Mouse (Mus musculus) neural tube, embryonic 13.5 days (tissue): Measurements from ENCODE around the gene Mmp10. TPM values are rescaled to one million over a fixed set of nuclear protein-coding genes. Genes with fewer than 3 reads are reported as not detected.

Experiments used
- ATAC-seq: fragments of 200-750 bp; cut with Nextera tagmentation; 2 replicates; pipeline ENCODE4 v1.8.0; 2017; ENCODE audit warnings: low read depth, mild to moderate bottlenecking, moderate TSS enrichment, moderate library complexity
- H3K27ac ChIP-seq: fragments of 300-500 bp; sonication (generic); replicated peaks from 2 replicates; pipeline ENCODE4 v1.5.1; 2015; ENCODE audit warnings: moderate library complexity, mild to moderate bottlenecking, inconsistent platforms
- H3K27me3 ChIP-seq: fragments of 300-500 bp; sonication (generic); 2 replicates; pipeline ENCODE4 v1.6.1; 2015; ENCODE audit warnings: mild to moderate bottlenecking, inconsistent platforms
- H3K36me3 ChIP-seq: fragments of 300-500 bp; sonication (generic); 2 replicates; pipeline ENCODE4 v1.6.1; 2015; ENCODE audit warnings: mild to moderate bottlenecking, inconsistent platforms
- H3K4me1 ChIP-seq: fragments of 300-500 bp; sonication (generic); replicated peaks from 2 replicates; pipeline ENCODE4 v1.6.1; 2015; ENCODE audit warnings: inconsistent platforms
- H3K4me2 ChIP-seq: fragments of 300-500 bp; sonication (generic); 2 replicates; pipeline ENCODE4 v1.6.1; 2015; ENCODE audit warnings: inconsistent platforms, mild to moderate bottlenecking, moderate library complexity
- H3K4me3 ChIP-seq: fragments of 300-500 bp; sonication (generic); 2 replicates; pipeline ENCODE4 v1.5.1; 2015; ENCODE audit warnings: mild to moderate bottlenecking, inconsistent platforms
- H3K9ac ChIP-seq: fragments of 300-500 bp; sonication (generic); 2 replicates; pipeline ENCODE4 v1.6.1; 2015; ENCODE audit warnings: moderate library complexity, mild to moderate bottlenecking, inconsistent platforms
- H3K9me3 ChIP-seq: fragments of 300-500 bp; sonication (generic); 2 replicates; pipeline ENCODE4 v1.6.1; 2016; ENCODE audit warnings: inconsistent platforms
- WGBS: fragments of 180-500 bp; shearing (Covaris S2); methylation state at CpG from one replicate; pipeline ENCODE4 v1.1.7; 2015; 5-methylcytosine and 5-hydroxymethylcytosine counted together
- polyA plus RNA-seq: library from polyadenylated mRNA; unstranded; fragments of >200 nt; fragmentation: Nextera tagmentation; extraction: Ambion mirVana; gene quantifications from 2 replicates; pipeline ENCODE4 v1.2.1, GENCODE M21; 2015

Gene Mmp10
- polyA plus RNA-seq: not detected in 2 replicates

DNA sequence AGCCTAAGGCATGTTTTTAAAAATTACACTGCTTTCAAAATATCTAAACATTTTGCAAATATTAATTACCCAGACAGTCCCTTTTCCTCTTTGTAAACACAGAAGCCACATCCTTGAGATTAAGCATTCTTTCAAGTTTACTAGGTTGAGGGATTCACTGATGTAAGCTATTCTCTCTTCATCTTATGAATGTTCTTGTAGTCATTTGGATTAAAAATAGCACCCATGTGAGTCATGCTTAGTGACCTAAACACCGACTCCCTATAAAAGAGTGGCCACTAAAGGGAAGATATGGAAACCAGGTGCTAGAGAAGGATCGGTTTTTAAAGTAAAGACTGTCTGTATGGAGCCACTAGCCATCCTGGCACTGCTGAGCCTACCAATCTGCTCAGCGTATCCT, at the start of gene Mmp10:
Gene Mmp10, plus strand, starts transcription at position 302 of the 400 bp plus-strand sequence.
- Histone ChIP-seq H3K9me3 (no peaks in the 10 kb centered on the region), H3K9ac (no peak within 1 kb of the TSS), H3K27ac (no peak within 1 kb of the TSS), H3K36me3 (no peaks in the 10 kb centered on the region), H3K27me3 (no peaks in the 10 kb centered on the region), H3K4me1 (no peaks in the 10 kb centered on the region), H3K4me3 (no peak within 1 kb of the TSS), H3K4me2 (no peak within 1 kb of the TSS)
- 94% methylated on average over 3 of the region's 3 CpGs for WGBS
- ATAC-seq: no peak

DNA sequence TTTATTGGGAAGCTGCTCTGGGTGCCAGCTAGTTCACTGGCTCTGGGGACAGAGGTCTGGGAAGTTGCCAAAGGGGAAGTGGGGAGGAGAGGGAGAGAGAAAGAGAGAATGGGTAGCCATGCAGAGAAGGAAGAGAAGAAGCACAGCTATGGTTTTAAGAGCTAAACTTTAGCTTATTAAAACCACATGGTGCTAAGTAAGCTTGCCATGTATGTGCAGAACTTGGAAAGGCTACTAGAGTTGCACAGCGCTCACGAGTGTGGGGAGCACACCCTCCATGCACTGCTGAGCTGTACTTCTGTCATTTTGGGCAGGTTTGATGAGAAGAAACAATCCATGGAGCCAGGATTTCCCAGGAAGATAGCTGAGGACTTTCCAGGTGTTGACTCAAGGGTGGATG, 48.9 kb upstream of the Mmp10 start:
- Histone ChIP-seq H3K4me2 (no peak overlapping the region), H3K4me3 (no peak overlapping the region), H3K36me3 (no peaks in the 10 kb centered on the region), H3K27me3 (no peaks in the 10 kb centered on the region), H3K9ac (no peak overlapping the region), H3K4me1 (no peaks in the 10 kb centered on the region), H3K27ac (no peak overlapping the region), H3K9me3 (no peaks in the 10 kb centered on the region)
- 90% methylated on average over 2 of the region's 2 CpGs for WGBS
- ATAC-seq: no peak

DNA sequence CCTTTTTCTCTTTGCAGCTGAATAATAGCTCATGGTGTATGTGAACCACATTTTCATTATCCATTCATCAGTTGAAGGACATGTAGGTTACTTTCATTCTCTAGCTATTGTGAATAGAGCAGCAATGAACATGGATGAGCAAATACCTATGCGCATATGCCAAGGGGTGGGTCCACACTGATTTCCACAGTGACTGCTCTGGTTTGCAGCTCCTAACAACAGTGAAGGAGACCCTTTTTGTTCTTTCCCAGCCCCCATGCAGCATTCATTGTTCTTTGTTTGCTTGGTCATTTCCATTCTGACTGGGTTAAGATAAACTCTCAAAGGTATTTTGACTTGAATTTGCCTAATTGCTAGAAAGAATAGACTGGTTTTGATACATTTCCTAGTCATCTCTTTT, 31.9 kb upstream of the Mmp10 start:
- Histone ChIP-seq H3K27me3 (no peaks in the 10 kb centered on the region), H3K36me3 (no peaks in the 10 kb centered on the region), H3K27ac (no peak overlapping the region), H3K4me2 (no peak overlapping the region), H3K9ac (no peak overlapping the region), H3K4me1 (no peaks in the 10 kb centered on the region), H3K9me3 (no peaks in the 10 kb centered on the region), H3K4me3 (no peak overlapping the region)
- WGBS: 91% methylated on average over 1 of the region's 1 CpGs
- ATAC-seq: no peak

DNA sequence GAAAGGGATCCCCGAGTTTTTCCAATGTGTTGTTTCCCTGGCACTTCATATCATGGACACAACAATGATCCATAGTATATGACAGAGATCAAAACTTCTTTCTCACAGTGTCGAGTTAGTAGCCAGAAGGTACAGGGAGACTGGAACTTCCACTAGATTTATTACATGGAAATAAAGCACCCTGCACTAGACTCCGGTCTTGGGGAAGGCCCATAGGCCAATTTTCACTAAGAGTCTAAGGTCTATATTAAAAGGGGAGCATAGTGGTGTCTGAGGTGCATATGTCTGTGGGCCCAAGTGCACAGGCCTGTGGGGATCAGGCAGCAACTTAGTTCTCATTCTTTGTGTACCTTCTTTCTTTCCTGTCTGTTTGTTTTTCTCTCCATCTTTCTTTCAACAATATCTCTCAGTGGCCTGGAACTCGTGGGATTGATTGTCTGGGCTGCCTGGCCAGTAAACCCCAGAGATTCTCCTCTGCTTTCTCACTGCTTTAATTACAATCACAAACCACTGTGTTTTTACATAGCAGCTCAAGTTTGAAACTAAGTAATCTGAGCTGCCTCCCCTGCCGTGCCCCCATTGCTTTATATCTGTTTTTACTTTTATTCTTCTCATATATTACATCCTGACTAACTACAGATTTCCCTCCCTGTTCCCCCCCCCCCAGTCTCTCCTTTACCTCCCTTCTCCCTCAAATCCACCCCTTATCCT, 18.3 kb upstream of the Mmp10 start:
- Histone ChIP-seq H3K27ac (no peak overlapping the region), H3K36me3 (no peaks in the 10 kb centered on the region), H3K27me3 (no peaks in the 10 kb centered on the region), H3K4me3 (no peak overlapping the region), H3K4me2 (no peak overlapping the region), H3K4me1 (no peaks in the 10 kb centered on the region), H3K9ac (no peak overlapping the region), H3K9me3 (no peaks in the 10 kb centered on the region)
- WGBS: 76% methylated on average over 5 of the region's 5 CpGs
- no peak for ATAC-seq

DNA sequence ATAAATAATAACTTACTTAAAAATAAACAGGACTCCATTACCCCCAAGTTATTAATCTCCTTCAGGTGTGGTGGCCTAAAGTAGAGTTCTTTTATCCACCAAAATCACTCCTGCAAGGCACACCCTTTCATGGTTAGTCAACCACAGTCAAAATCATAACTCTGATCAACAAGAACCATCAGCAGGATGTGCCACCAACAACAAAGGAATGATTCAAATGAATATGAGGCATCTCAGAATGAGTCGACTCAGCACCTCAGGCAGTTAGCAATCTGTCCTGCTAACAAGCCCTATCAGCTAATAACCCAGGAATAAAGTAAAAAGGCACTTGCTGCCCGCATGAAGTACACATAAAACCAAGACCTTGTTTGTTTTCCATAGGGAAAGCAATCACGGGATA, 1.0 kb upstream of the Mmp10 start:
- WGBS: 88% methylated on average over 3 of the region's 3 CpGs
- H3K4me1 ChIP-seq: no peaks in the 10 kb centered on the region
- no peak overlapping the region for H3K4me3 ChIP-seq
- H3K9me3 ChIP-seq: no peaks in the 10 kb centered on the region
- ATAC-seq: no peak
- H3K36me3 ChIP-seq: no peaks in the 10 kb centered on the region
- no peak overlapping the region for H3K4me2 ChIP-seq
- H3K9ac ChIP-seq: no peak overlapping the region
- no peaks in the 10 kb centered on the region for H3K27me3 ChIP-seq
- H3K27ac ChIP-seq: no peak overlapping the region

DNA sequence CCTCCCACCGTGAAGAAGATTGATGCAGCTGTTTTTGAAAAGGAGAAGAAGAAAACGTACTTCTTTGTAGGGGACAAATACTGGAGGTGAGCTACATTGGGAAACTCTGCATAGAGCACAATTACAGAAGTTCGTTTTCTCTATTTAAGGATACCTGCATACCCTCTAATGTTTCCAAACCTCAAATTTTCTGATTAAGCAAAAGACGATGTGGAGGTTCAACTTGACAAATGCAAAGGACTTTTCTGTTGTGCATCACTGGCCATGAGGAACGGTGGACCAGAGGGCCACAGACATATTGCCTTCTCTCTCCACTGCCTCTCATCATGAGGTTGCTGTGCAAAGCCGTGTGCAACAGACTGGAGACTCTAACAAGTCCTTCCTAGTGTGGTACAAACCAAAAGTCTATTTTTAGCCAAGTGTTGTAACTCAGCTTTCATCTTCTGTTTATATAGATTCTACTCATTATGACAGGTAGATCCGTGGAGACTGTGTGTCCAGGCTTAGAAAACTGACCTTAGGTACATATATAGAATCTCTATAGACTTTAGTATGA, 5.2 kb downstream of the Mmp10 start:
- Histone ChIP-seq H3K9me3 (no peaks in the 10 kb centered on the region), H3K9ac (no peak overlapping the region), H3K36me3 (no peaks in the 10 kb centered on the region), H3K27ac (no peak overlapping the region), H3K27me3 (no peaks in the 10 kb centered on the region), H3K4me3 (no peak overlapping the region), H3K4me1 (no peaks in the 10 kb centered on the region), H3K4me2 (no peak overlapping the region)
- WGBS: 87% methylated on average over 7 of the region's 7 CpGs
- no peak for ATAC-seq

DNA sequence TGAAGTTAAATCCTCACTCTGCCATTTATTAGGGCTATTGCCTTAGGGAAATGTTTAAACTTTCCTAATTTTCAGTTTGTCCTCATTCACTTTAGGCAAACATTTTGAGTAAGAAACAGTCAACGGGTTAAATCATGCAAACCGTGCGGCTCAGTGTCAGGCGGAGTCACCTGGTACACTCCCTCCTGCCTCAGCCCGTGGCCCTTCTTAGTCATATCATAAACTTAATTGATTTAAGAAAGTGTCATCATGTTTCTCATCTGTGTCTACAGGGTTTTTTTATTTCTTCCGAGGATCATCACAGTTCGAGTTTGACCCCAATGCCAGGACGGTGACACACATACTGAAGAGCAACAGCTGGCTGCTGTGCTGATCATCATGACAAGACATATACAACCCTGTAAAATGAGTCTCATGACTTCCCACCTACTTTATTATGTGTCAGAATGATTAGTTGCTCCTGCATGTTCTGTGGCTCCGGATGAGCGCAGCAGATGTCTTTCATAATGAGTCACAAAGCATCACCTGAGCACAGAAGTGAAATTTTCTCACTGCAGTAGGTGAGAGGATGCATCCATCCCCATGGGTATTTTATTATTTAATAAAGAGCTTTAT, 7.6 kb downstream of the Mmp10 start:
- Histone ChIP-seq H3K9me3 (no peaks in the 10 kb centered on the region), H3K27me3 (no peaks in the 10 kb centered on the region), H3K4me3 (no peak overlapping the region), H3K4me1 (no peaks in the 10 kb centered on the region), H3K27ac (no peak overlapping the region), H3K9ac (no peak overlapping the region), H3K36me3 (no peaks in the 10 kb centered on the region), H3K4me2 (no peak overlapping the region)
- no peak for ATAC-seq
- 89% methylated on average over 10 of the region's 10 CpGs for WGBS

DNA sequence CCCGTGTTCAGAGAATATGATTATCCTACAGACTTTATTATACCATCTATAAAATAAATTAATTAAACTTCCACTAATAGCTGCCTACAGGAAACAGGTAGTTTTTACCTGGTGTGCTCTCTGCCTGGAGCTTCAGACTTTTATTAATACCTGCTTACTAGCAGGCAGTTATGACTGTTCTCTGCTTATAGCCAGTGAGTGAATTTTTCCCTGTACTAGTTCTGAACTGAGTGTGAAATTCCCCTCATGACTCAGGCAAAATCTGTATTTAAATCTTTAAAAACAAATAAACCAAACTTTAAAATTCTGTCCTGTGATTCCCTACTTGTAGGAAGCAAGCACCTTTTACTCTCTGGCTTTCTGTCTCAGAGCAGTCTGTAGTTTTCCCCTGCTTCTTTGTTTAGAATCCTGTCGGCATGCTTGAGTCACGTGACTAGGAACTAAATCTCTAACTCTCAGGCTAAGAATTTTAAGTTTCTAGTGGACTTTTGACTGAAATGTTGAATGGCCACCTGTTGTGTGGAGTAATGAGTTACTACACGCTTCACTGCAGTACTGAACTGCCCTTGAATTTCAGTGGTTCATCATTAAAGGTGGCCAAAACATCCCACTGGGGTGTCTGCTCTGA, 15.9 kb downstream of the Mmp10 start:
- no peak for ATAC-seq
- Histone ChIP-seq H3K4me2 (no peak overlapping the region), H3K9me3 (no peaks in the 10 kb centered on the region), H3K27ac (no peak overlapping the region), H3K4me3 (no peak overlapping the region), H3K27me3 (no peaks in the 10 kb centered on the region), H3K9ac (no peak overlapping the region), H3K36me3 (no peaks in the 10 kb centered on the region), H3K4me1 (no peaks in the 10 kb centered on the region)
- 68% methylated on average over 4 of the region's 4 CpGs for WGBS

DNA sequence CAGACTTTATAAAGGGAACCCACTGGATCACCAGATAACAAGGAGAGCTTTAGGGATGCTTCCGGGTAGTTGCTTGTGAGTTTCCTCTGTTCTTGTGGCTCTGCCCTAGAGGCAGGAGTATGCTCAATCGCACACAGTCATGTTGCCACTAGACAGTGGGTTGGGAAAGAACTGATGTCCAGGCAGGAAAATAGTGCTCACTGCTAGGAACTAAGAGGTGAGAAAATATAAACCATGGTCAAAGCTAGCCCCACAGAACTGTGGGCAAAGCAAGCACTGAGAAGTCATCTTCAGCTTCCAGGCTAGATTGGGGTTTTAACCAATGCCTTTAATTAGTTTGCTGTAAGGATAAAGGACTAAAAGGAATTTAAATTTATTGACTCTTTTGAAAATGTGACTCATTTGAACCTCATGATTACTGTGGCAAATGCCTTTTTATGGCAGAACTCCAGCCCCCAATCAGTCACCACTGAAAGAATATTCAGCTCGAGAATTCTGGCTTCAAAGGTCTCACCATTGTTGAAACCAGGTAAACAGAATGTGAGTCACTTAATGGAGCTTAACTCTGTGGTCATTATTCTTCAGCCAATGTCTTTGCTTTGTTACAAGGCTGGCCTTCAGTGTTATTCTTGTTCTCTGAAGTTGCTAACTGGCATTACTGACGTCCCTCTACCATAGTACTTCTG, 24.2 kb downstream of the Mmp10 start:
- Histone ChIP-seq H3K36me3 (no peaks in the 10 kb centered on the region), H3K27me3 (no peaks in the 10 kb centered on the region), H3K9ac (no peak overlapping the region), H3K4me1 (no peaks in the 10 kb centered on the region), H3K4me2 (no peak overlapping the region), H3K27ac (no peak overlapping the region), H3K9me3 (no peaks in the 10 kb centered on the region), H3K4me3 (no peak overlapping the region)
- WGBS: 49% methylated on average over 4 of the region's 4 CpGs
- no peak for ATAC-seq

DNA sequence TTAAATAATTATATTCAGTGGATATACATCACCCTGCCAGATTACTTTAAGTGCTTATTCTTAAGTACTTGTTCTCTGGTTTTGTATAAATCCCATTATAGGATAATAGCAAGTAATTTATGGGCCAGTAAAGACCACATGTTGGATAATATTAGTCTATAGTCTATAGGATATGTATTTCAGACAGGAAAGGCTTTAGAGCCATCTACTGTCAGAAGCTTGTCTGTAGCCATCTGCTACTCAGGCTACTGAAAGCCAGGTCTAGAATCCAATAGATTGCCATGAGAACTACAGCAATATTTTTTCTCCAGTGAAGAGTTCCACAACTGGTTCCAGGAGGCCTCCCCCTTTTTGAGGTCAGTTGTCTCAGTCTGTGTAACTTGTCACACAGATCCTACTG, 40.6 kb downstream of the Mmp10 start:
- H3K27ac ChIP-seq: no peak overlapping the region
- H3K4me2 ChIP-seq: no peak overlapping the region
- ATAC-seq: no peak
- no peak overlapping the region for H3K4me3 ChIP-seq
- H3K27me3 ChIP-seq: no peaks in the 10 kb centered on the region
- no peak overlapping the region for H3K9ac ChIP-seq
- no peaks in the 10 kb centered on the region for H3K36me3 ChIP-seq
- no peaks in the 10 kb centered on the region for H3K4me1 ChIP-seq
- H3K9me3 ChIP-seq: no peaks in the 10 kb centered on the region

DNA sequence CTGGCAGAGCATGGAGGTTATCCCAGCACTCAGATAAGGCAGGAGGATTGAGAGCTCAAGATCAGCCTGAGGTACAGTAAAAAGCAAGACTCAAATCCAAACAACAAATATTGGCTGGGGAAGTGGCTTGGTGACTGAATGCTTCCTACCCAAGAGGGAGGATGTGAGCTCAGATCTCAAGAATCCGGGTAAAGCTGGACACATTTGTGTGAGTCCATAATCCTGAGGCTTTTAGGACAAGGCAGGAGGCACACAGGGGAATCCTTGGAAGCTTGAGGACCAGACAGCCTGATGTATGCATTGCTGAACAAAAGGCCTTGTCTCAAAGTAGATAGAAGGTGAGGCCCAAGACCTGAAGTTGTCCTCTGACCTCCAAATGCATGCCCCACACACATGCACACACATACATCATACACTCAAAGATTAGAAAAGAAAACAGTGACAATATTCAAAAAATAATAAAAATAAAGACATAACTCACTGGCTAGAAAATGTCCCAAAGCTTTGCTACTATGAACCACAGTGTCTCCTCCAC, 42.8 kb downstream of the Mmp10 start:
- H3K27me3 ChIP-seq: no peaks in the 10 kb centered on the region
- no peaks in the 10 kb centered on the region for H3K36me3 ChIP-seq
- no peak overlapping the region for H3K9ac ChIP-seq
- no peak for ATAC-seq
- 76% methylated on average over 1 of the region's 1 CpGs for WGBS
- no peak overlapping the region for H3K4me2 ChIP-seq
- no peaks in the 10 kb centered on the region for H3K4me1 ChIP-seq
- no peak overlapping the region for H3K4me3 ChIP-seq
- H3K9me3 ChIP-seq: no peaks in the 10 kb centered on the region
- no peak overlapping the region for H3K27ac ChIP-seq

DNA sequence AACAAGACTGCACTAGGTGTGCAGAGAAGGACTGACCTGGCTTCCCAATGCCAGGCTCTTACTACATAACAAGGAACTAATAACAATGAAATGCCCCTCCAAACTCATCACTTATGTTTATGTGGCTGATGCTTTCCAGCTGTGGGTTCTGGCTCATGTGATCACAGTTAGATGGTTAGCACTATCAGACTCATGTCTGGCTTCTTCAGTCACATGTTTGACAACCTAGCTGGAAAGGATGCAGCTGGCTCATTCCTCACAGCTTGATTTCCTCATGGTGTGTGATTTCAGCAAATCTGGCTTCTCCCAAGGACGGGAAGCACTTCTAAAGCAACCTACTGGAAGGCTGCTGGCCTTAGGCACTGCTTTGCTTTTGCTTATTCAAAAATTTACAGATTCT, 43.3 kb downstream of the Mmp10 start:
- no peak for ATAC-seq
- Histone ChIP-seq H3K27me3 (no peaks in the 10 kb centered on the region), H3K36me3 (no peaks in the 10 kb centered on the region), H3K4me2 (no peak overlapping the region), H3K27ac (no peak overlapping the region), H3K4me1 (no peaks in the 10 kb centered on the region), H3K9me3 (no peaks in the 10 kb centered on the region), H3K4me3 (no peak overlapping the region), H3K9ac (no peak overlapping the region)
- WGBS: 64% methylated on average over 1 of the region's 1 CpGs
